Mouse (Mus musculus) testis, postnatal 14 days (tissue): ENCODE results near the gene Taf4.

ENCODE experiments used
- DNase-seq: peaks from one replicate; pipeline ENCODE4 v3.0.0; 2021; ENCODE audit warnings: low spot score

The Taf4 gene

DNA sequence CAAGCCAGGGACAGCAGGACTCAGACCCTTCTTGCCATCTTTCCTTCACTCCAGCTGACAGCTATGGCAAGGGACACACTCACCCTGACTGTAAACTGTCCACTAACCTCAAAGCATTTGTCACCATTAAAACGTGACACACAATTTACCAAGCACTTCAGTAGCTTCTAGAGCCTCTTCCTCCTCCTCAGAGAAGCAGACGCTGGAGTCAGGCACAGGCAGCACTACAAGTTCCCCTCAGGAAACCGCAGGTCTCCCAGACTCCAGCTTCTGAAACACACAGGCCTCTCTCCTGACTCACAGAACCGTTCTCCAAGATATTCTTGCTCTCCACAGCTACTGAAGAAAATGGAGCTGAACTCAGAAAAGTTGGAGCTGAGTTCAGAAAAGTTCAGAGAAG is 39.4 kb downstream of the Taf4 start:
- no peak for DNase-seq

- no peak for DNase-seq
These were observed 42.3 kb downstream of the Taf4 start for GRCm38 (mm10) chr2:179934165-179934564.

- no peak for DNase-seq
These were observed 44.7 kb downstream of the Taf4 start for GRCm38 (mm10) chr2:179931741-179932140.

DNA sequence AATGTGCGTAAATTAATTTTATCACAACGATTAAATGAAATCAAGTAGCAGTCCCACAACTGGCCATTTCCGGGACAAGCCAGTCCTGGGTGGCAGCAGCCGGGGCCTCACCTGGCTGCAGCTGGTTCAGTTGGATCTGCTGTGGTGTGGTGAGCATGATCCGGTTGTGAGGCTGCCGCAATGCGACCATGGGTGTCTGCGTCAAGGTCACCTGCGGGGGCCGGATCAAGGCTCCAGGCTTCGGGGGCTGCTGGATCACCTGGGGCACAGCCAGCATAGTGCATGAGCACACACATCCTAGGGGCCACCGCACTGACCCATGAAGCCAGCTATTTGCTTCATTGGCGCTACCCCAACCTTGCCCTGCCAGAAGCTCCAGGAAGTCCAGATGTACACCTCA is 47.3 kb downstream of the Taf4 start:
- no peak for DNase-seq

DNA sequence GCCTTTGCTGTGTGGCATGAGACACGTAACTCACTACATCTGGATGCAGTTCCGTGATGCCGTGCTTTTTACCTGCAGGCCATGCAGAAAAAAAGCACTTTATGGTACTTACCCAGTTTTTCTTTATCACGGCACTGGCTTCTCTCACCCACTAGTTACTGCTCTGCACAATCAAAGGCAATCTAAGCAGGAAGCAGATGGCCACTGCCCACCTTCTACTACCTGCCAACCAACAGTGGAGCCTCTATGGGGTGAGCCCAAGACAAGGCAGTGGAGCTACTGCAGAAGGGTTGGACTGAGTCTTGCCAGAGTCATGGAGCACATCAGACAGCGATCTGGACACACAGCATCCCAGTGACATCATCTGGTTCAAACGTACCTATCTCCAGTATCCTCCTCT is 52.4 kb downstream of the Taf4 start:
- DNase-seq = no peak

DNA sequence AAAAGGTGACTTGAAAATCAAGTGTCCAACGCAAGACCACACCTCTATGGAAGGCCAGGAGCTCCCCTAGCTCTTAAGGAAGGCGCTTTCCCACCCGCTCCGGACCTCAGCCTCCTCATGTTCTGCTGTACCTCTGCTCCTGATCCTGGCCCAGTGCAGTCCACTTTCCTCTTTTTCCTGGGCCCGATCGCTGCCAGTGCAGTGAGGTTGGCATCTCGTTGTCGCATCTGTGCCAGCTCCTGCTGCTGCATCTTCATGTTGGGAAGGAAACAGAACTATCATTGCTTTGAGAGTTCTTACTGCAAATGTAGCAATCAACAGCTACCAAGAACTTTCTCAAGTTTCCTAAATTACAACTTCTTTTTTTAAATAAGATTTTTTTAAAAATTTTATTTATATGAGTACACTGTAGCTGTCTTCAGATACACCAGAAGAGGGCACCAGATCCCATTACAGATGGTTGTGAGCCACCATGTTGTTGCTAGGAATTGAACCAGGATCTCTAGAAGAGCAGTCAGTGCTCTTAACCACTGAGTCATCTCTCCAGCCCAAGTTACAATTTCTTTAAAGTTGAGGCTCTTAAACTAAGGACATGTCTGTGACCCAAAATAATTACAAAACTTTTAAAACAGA is 55.3 kb downstream of the Taf4 start:
- DNase-seq = no peak

- no peak for DNase-seq
These were observed 56.4 kb downstream of the Taf4 start for GRCm38 (mm10) chr2:179920042-179920441.

- peak; percentile 18 for DNase-seq
These were observed 59.4 kb downstream of the Taf4 start for GRCm38 (mm10) chr2:179916877-179917673.

DNA sequence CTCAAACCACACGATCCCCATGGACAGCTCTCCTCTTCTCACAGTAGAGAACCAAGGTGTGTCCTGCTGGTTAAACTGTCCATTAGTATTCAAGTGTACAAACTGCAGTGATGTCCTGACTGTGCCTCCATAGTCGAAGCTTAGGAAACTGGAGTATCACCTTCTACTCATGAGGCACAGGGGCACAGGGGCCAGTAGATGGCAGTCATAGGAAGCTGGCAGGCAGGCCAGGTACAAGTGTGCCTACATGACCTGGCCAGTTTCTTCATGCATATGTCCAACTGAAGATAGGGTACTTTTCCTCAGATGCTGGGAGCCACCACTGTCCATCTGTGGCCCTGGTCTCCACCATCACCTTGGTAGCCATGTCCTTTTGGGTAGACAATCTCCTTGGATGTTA is 62.2 kb downstream of the Taf4 start:
- no peak for DNase-seq

DNA sequence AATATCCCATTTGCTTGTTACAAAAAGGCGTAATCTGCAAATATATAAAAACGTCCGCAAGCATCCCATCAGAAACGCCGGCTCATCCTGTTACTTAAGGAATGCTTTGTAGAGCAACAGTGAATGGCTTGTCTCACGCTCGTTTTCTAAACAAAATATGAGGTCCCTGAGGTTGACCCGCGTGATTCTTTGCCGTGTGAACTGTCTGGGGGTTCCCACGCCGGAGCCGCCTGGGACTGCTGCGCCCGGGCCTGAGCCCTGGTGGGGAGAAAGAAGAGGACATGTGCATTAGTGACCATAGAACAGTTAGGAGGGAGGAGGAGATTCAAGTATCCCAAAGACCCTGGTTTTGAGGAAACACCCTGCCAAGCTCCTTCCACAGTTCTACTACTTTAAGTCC is 63.1 kb downstream of the Taf4 start:
- DNase-seq = no peak

GRCm38 (mm10) chr2:179912911-179913310 is 63.5 kb downstream of the Taf4 start:
- no peak for DNase-seq

DNA sequence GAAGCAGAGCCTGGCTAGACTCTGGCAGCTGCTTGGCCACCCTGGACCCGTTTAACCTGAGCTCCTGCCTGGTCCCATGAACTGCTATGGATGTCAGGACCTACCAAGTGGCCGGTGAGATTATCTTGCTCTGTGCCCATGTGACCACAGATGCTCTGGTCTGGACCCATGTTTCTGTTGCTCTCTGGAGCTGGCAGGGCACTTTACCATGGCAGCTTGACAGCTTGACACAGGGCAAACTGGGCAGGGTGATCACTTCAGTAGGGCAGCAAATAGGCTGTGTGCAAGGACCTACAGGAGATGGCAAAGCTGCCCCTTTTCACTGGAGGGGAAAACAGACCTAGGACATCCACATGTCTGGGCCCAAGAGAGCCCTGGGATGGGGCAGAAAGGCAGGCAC is 79.5 kb downstream of the Taf4 start:
- no peak for DNase-seq

DNA sequence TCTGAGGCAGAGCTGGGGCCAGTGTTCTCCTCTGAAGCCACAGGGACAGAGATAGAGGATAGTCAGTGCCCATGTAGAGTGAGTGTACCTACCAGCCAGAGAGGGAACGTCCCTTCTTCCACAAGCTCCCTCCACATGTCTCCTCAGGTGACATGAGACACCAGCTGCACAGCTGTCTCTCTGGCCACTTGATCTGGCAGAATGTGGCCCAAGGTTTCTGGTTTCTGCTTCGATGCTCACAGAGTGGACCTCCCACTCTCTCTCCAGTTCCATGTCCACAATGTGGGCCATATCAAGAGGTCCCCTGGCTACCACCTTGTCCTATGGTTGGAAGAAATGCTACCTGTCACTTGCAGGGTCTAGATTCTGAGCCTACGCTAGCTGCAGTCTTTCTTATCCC is 85.4 kb downstream of the Taf4 start:
- no peak for DNase-seq

- DNase-seq = no peak
These were observed 91.9 kb downstream of the Taf4 start for GRCm38 (mm10) chr2:179884561-179884960.

DNA sequence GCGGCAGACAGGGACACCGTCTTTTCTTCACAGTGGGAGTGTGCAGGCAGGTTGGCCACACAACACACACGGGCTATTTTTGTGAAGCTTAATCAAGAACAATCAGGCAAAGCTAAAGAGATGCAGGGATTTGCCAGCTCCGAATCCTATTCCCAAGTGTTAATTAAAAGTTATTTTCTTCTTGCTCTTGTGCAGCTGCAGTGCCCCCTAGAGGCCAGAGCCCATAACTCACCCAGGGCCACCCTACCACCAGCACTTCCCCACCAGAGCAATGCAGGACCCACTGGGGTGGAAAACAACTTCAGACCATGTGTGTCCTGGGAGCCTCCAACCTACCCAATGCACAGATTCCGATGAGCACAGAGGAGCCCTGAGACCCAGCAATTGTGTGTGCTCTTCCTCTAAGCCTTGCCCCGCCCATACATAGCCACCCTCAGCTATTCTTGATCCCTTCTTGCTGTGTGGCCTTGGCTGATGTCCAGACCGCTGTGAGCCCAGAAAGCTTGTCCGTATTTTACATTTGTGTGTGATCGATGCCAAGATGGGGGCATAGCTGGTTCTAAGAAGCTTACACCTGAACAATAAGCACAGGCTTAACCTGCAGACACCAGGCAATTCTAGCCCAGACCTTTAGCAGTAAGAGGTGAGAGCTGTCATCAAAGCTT is 98.8 kb downstream of the Taf4 start:
- no peak for DNase-seq

DNA sequence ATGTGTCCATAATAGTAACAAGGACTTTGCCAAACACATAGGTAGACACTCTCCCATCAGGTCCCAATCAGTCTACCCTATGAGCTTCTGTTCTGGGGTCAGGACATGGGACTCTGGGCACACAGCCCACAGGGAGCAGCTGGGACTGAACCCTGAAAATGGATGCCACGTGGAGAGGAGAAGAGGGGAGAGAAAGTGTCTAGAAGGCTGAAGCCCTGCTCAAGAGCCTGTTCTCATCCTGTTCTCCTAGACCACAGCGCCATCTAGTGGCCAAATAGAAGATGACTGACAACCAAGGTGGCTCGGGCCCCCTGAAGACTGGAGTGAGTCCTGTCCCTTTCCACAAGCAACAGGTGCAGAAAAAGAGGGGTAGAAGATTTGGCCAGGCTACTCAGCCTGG is 101.3 kb downstream of the Taf4 start:
- DNase-seq = peak; percentile 60

DNA sequence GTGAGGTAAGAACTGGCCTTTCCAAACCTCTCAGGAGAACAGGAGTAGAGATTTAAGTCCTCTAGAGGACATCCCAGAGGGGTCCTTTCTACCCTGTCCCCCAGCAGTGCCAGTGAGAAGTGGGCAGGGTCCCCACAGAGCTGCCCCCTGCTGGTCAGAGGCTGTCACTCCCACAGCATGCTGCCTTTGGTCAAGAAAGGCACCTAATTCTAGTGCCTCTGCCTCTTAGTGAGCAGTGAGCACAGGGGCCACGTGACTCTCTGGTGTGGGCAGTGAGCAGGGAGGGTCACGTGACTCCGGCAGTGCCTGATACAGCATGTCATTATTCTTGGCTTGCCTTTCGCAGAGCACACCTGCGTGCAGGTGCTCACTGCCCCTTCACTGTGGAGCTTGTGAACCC is 103.1 kb downstream of the Taf4 start:
- DNase-seq = peak; percentile 14

DNA sequence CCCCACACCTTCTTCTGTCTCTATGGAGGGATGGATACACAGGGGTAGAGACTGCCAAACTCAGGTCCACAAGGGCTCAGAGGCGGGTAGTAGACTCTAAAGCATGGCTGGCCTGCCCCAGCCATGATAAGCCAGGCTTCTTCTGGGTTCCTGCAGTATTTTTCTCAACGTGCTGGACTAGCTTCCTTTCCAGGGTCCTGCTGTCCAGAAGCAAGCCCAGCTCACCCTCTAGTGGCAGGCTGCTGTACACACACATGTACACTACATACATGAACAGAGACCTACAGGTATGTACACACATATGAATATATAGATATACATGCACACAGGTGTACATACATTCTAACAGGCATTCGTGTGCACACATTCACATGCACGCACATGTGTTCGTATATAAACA is 103.7 kb downstream of the Taf4 start:
- no peak for DNase-seq

DNA sequence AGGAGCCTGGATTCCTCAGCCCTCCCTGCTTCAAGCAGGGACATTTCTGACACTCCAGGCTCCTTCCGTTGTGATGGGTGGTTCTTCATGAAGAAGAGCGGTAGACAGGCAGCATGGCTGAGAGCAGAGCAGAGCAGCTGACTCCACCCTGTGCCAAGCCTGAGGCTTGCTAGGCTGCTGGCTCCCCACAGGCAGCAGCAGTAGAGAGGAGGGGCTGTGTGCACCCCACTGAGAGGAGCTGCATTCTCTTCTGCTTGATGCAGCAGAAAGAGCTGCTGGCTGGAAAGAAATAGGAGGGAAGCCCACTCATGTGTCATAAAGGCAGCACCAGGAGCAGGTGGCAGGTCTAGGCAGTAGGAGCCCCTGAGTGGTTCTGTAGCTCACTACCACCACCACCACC is 106.6 kb downstream of the Taf4 start:
- DNase-seq = no peak

DNA sequence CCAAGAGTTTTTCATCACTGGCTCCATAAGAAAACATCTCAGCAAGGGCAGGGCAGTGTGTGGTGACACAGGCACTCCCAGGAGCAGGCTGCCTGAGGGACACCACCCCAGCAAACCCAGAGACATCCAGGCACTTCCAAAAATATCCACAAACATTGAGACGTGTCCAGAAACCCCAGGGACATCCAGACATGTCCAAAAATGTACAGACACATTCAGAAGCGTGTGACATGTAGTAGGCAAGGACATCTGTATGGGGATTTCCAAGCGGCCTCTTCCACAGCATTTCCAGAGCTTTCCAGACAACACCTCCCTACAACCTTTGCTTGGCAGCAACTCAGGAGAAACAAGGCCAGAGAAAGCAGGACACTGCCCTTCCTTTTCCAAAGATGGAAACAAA is 108.8 kb downstream of the Taf4 start:
- no peak for DNase-seq

DNA sequence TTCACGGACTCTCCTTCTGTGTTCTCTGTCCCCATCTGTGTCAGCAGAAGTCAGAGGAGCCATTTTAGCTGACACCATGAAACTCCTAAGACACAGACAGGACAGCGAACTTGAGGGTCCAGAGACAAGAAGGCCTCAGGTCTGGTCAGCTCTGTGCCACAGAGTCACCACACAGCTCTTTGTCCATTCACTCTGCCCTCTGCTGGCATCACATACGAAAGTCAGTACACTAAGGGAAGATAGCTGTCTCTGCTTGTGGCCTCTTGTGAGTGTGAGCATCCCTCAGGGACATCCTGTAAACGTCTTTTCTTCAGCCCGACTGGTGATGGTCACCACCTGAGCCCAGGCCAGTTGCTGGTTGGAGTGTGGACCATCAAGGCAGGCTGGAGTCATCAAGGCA is 111.3 kb downstream of the Taf4 start:
- DNase-seq = no peak

DNA sequence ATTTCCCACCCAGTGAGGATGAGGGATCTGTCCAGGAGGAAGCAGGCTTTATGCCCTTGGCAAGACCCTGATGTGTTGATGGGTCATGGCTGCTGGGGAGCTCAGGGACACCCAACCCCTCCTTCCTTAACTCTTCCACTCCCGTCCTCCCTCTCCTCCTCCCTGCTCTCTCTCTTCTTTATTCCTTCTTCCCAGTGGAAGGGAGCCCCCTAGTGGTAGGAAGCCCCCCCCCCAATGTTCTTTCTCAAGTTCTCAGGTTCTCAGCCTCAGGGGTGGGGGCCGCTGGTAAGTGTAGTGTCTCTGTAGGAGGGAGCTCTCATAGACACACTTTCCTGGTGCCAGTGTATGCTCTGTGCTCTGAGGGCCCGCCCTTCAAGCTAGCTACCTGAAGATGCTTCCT is 113.2 kb downstream of the Taf4 start:
- DNase-seq = no peak

DNA sequence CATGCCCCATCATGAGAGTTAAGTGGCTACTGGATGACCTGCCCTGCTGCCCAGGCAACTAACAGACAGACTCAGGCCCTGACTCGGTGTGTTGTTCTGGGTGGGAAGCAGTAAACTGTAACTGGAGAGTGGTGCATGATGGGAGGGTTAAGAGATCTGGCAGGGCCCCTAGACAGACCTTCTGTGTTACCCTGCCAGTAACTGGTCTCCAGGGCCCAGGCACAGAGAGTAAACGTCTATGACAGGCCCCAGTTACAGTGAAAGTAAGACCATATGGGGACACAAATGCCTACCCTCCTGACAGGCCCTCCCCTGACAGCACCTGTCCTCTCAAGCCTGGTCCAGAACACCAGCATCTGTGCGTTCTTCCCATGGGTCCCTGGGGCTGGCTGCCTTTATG is 113.8 kb downstream of the Taf4 start:
- no peak for DNase-seq
